Mouse (Mus musculus) embryonic facial prominence, embryonic 14.5 days (tissue): ENCODE results near the gene Rnd1. TPM values are rescaled to one million over a fixed set of nuclear protein-coding genes. Genes with fewer than 3 reads are reported as not detected.

Experiments
- ATAC-seq: fragments of 200-750 bp; cut with Nextera tagmentation; 2 replicates; pipeline ENCODE4 v1.8.0; 2017; ENCODE audit warnings: low read depth, moderate number of reproducible peaks, moderate TSS enrichment
- DNase-seq: peaks from one replicate; pipeline ENCODE4 v3.0.0-alpha.2; 2015; ENCODE audit warnings: low spot score
- H3K27ac ChIP-seq: fragments of 300-500 bp; sonication (generic); replicated peaks from 2 replicates; pipeline ENCODE4 v1.5.1; 2014; ENCODE audit warnings: low read depth, mild to moderate bottlenecking, low read length, moderate library complexity
- H3K27me3 ChIP-seq: fragments of 300-500 bp; sonication (generic); replicated peaks from 2 replicates; pipeline ENCODE4 v1.6.1; 2014; ENCODE audit warnings: low read length; ENCODE audit not compliant: control insufficient read depth, insufficient read depth
- H3K36me3 ChIP-seq: fragments of 300-500 bp; sonication (generic); 2 replicates; pipeline ENCODE4 v1.6.1; 2014; ENCODE audit warnings: low read length, mixed read lengths; ENCODE audit not compliant: control insufficient read depth, insufficient read depth
- H3K4me1 ChIP-seq: fragments of 300-500 bp; sonication (generic); 2 replicates; pipeline ENCODE4 v1.6.1; 2014; ENCODE audit warnings: antibody characterized with exemption, low read length; ENCODE audit not compliant: control insufficient read depth, insufficient read depth
- H3K4me2 ChIP-seq: fragments of 300-500 bp; sonication (generic); 2 replicates; pipeline ENCODE4 v1.6.1; 2014; ENCODE audit warnings: low read depth, mild to moderate bottlenecking, low read length, moderate library complexity, mixed read lengths
- H3K4me3 ChIP-seq: fragments of 300-500 bp; sonication (generic); 2 replicates; pipeline ENCODE4 v1.5.1; 2014; ENCODE audit warnings: low read depth, mild to moderate bottlenecking, low read length
- H3K9ac ChIP-seq: fragments of 300-500 bp; sonication (generic); 2 replicates; pipeline ENCODE4 v1.6.1; 2014; ENCODE audit warnings: low read depth, mild to moderate bottlenecking, low read length, moderate library complexity, mixed read lengths
- H3K9me3 ChIP-seq: fragments of 300-500 bp; sonication (generic); 2 replicates; pipeline ENCODE4 v1.6.1; 2016; ENCODE audit warnings: low read length; ENCODE audit not compliant: control insufficient read depth
- WGBS: fragments of 180-500 bp; shearing (Covaris S2); extraction: QIAGEN DNeasy Blood & Tissue Kit; methylation state at CpG from one replicate; pipeline ENCODE4 v1.1.7; 2014; 5-methylcytosine and 5-hydroxymethylcytosine counted together
- polyA plus RNA-seq: library from polyadenylated mRNA; unstranded; fragments of >200 nt; fragmentation: Nextera tagmentation; extraction: Ambion mirVana; gene quantifications from 2 replicates; pipeline ENCODE4 v1.2.1, GENCODE M21; 2014

Rnd1 gene
- polyA plus RNA-seq, 1 experiment from 2014 or later: 0.42 TPM

DNA sequence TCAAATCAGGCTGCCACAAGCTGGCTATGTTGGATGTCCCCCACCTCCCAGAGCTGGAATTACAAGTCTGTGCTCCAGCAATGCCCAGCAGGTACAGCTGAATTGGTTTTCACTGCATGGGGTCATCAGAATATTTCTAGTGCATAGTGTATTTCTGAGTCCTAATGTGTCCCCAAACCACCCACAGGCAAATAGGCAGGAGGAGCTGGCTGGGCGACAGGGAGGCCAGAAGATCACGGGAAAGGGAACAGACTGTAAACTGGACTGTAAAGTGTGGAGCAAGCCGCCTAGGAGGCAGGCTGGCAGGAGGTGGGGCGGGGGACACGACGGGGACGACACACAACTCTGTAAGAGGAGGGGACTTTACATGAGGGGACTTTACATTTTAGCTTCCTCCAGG, 55.1 kb downstream of the Rnd1 start:
- H3K9ac ChIP-seq: no peak overlapping the region
- no peaks in the 10 kb centered on the region for H3K27me3 ChIP-seq
- DNase-seq (no peak), ATAC-seq (no peak)
- no peak overlapping the region for H3K4me2 ChIP-seq
- 8% methylated on average over 7 of the region's 7 CpGs for WGBS
- 0 out of 2 replicates have a peak, but pooled peaks cover 3% of the 10 kb centered on the region for H3K4me1 ChIP-seq
- no peak overlapping the region for H3K4me3 ChIP-seq
- H3K36me3 ChIP-seq: no peaks in the 10 kb centered on the region
- H3K9me3 ChIP-seq: 0 out of 2 replicates have a peak, but pooled peaks cover 6% of the 10 kb centered on the region
- H3K27ac ChIP-seq: no peak overlapping the region

DNA sequence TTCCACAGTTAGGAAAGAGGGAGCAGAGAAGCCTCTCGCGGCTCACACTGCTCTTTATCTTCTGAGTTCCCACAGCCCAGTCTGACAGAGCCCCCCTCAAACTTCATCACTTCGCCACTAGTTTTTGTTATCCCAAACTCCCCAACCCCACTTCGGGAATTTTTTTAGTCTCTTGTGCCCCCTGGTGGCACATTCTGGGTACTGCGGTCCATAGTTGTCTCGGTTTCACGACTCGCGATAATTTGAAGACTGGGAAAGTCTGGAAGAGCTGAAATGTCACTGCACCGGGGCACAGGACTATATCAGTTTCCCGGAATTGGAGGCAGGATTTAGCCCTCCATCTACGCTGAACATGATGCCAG, 60.1 kb downstream of the Rnd1 start:
- Histone ChIP-seq H3K9me3 (no peaks in the 10 kb centered on the region), H3K36me3 (no peaks in the 10 kb centered on the region), H3K4me2 (peak overlapping the region; percentile 38), H3K4me1 (0 out of 2 replicates have a peak, but pooled peaks cover 6% of the 10 kb centered on the region), H3K27ac (no peak overlapping the region), H3K4me3 (no peak overlapping the region), H3K27me3 (no peaks in the 10 kb centered on the region), H3K9ac (no peak overlapping the region)
- ATAC-seq (peak; percentile 70), DNase-seq (peak; percentile 74)
- WGBS: 1% methylated on average over 12 of the region's 12 CpGs

DNA sequence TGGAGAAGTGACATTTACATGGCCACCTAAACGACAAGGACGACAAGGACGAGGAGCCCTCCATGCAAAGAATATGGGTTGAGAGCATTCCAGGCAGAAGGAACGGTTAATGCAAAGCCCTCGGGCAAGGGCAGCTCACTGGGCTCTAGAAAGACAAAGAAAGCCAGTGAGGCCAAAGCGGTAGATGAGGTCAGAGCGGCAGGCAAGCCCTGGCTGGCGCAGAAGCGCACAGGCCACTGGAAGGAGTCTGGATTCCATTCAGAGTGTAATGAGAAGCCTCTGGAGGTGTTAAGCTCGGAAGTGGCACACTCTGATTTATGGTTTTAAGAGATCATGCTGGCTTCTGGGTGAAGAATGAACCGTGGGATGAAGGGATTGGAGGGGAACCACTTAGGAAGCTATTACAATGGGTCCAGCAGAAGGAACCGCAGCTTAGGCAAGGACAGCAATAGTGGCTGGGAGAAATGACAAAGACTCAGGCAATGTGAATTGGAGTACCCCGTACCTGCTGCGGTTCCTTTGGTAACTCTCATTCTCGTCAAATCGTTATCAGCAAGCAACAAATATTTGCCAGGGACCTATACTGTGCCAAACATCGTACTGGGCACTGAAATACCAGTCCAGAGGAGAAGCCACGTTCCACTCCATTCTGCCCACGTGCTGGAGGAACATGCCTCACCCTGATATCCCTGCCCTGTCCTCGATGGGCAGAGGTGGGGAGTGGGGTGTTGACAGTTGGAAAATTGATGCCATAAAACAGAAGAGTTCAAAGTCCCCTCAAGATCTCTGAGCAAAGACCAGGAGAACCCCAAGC, 60.7 kb downstream of the Rnd1 start:
- DNase-seq: no peak
- Histone ChIP-seq H3K36me3 (no peaks in the 10 kb centered on the region), H3K27ac (no peak overlapping the region), H3K4me3 (no peak overlapping the region), H3K9ac (no peak overlapping the region), H3K27me3 (no peaks in the 10 kb centered on the region), H3K4me1 (0 out of 2 replicates have a peak, but pooled peaks cover 6% of the 10 kb centered on the region), H3K4me2 (peak overlapping the region; percentile 38), H3K9me3 (no peaks in the 10 kb centered on the region)
- WGBS: 39% methylated on average over 20 of the region's 20 CpGs
- no peak; the same call in 1 of the 2 replicates for ATAC-seq

DNA sequence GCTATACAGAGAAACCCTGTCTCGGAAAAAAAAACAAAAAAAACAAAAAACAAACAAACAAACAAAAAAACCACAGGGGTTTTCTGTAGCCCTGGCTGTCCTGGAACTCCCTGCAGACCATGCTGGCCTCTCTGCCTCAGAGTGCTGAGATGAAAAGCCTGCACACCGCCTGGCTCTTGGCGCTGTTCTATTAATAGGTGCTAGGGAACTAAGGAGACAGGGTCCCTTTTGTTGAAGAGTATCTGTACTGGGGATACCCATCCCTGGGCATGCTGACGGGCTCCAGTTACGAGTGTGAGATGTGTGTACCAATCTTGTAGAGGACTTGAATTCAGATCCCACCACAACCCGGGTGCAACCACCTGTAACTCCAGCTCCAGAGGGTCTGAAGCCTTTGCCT, 61.5 kb downstream of the Rnd1 start:
- Histone ChIP-seq H3K4me2 (no peak overlapping the region), H3K27me3 (no peaks in the 10 kb centered on the region), H3K27ac (no peak overlapping the region), H3K36me3 (no peaks in the 10 kb centered on the region), H3K4me3 (no peak overlapping the region), H3K4me1 (0 out of 2 replicates have a peak, but pooled peaks cover 6% of the 10 kb centered on the region), H3K9me3 (no peaks in the 10 kb centered on the region), H3K9ac (no peak overlapping the region)
- DNase-seq (no peak), ATAC-seq (no peak)
- WGBS: 68% methylated on average over 6 of the region's 6 CpGs

DNA sequence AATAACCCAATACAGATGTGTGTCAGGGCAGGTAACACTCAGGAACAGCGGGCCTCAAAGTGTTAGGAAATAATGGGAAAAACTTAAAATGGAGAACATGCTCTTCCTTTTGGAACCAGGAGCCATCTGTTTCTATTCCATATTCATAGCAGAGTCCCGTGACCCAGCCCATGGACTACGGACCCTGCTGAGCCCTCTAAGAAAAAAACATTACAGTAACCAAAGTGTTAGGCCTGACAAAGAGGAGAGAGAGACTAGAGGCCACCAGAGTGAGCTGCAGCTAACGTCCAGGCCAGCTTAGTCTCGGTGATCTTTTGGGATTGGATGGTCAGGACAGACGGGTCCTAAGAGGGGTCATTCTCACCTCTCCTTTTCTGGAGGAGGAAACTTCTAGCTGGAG, 62.3 kb downstream of the Rnd1 start:
- WGBS: 35% methylated on average over 6 of the region's 6 CpGs
- Histone ChIP-seq H3K9ac (no peak overlapping the region), H3K27ac (0 out of 2 replicates have a peak overlapping the region, but pooled peaks have one; percentile 2)

DNA sequence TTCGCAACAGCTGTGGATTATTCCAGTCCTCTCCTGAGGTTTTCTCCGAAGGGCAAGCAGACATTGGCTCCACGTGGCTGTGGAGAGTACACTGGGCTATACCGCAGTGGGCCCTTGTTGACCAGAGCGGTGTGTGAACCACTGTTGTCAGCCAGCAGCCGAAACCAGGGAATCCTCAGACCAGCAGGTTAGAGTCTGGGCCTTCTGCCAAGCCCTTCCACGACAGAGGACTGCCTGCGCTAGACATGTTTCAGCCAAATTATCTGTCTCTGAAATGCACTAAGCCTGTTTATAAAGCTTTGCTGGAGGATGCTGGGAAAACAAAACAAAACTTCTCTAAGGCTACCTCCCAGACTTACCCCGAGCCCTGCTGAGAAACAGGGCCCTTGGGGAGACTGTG, 62.7 kb downstream of the Rnd1 start:
- Histone ChIP-seq H3K4me1 (0 out of 2 replicates have a peak, but pooled peaks cover 9% of the 10 kb centered on the region), H3K27ac (0 out of 2 replicates have a peak overlapping the region, but pooled peaks have one; percentile 11), H3K4me3 (no peak overlapping the region), H3K9ac (no peak overlapping the region), H3K36me3 (no peaks in the 10 kb centered on the region), H3K9me3 (no peaks in the 10 kb centered on the region), H3K4me2 (no peak overlapping the region), H3K27me3 (no peaks in the 10 kb centered on the region)
- peak; percentile 77 for DNase-seq
- no peak for ATAC-seq
- 35% methylated on average over 9 of the region's 9 CpGs for WGBS

More for the DNA sequence above, 62.3 kb downstream of the Rnd1 start:
- DNase-seq (no peak), ATAC-seq (no peak)
- Histone ChIP-seq H3K9me3 (no peaks in the 10 kb centered on the region), H3K36me3 (no peaks in the 10 kb centered on the region), H3K4me3 (no peak overlapping the region), H3K4me2 (no peak overlapping the region), H3K27me3 (no peaks in the 10 kb centered on the region), H3K4me1 (0 out of 2 replicates have a peak, but pooled peaks cover 9% of the 10 kb centered on the region)

Other genes starting within 250 kb of the Rnd1 start
- 0.17 TPM in 1 of 2 replicates, not detected in the other for gene Olfr282, start 246.2 kb downstream of the Rnd1 start, polyA plus RNA-seq
- 0.22 and 0.50 TPM in 2 replicates for gene Olfr281, start 224.9 kb downstream of the Rnd1 start, polyA plus RNA-seq
- gene OR5BS1P, start 207.6 kb downstream of the Rnd1 start, polyA plus RNA-seq: not detected in 2 replicates
- gene Lalba, start 194.7 kb downstream of the Rnd1 start, polyA plus RNA-seq: not detected in 2 replicates
- not detected in 2 replicates for gene Olfr279, start 185.1 kb downstream of the Rnd1 start, polyA plus RNA-seq
- 94.3 and 97.7 TPM in 2 replicates for gene Kansl2, start 143.2 kb downstream of the Rnd1 start, polyA plus RNA-seq
- gene Ccnt1, start 106.5 kb downstream of the Rnd1 start, polyA plus RNA-seq: 47.9 and 51.3 TPM in 2 replicates
- gene 4930415O20Rik, start 106.5 kb downstream of the Rnd1 start, polyA plus RNA-seq: not detected in 2 replicates
- gene Adcy6, start 67.4 kb downstream of the Rnd1 start, polyA plus RNA-seq: 14.9 and 18.8 TPM in 2 replicates
- gene Cacnb3, start 46.6 kb downstream of the Rnd1 start, polyA plus RNA-seq: 29.0 and 37.0 TPM in 2 replicates
- gene Ddx23, start 14.6 kb downstream of the Rnd1 start, polyA plus RNA-seq: 21.5 and 23.4 TPM in 2 replicates
- 1.7 and 3.9 TPM in 2 replicates for gene Ccdc65, start 30.7 kb upstream of the Rnd1 start, polyA plus RNA-seq
- gene Fkbp11, start 50.7 kb upstream of the Rnd1 start, polyA plus RNA-seq: 88.8 and 108 TPM in 2 replicates
- gene Arf3, start 85.8 kb upstream of the Rnd1 start, polyA plus RNA-seq: 33.9 and 34.8 TPM in 2 replicates
- gene Wnt10b, start 100.7 kb upstream of the Rnd1 start, polyA plus RNA-seq: 4.1 and 4.3 TPM in 2 replicates
- gene Wnt1, start 112.4 kb upstream of the Rnd1 start, polyA plus RNA-seq: 0.10 TPM in 1 of 2 replicates, not detected in the other
- 0.07 TPM in 1 of 2 replicates, not detected in the other for gene Ddn, start 132.0 kb upstream of the Rnd1 start, polyA plus RNA-seq
- gene Prkag1, start 154.1 kb upstream of the Rnd1 start, polyA plus RNA-seq: 71.7 and 80.6 TPM in 2 replicates
- 13.8 and 15.5 TPM in 2 replicates for gene Kmt2d, start 193.7 kb upstream of the Rnd1 start, polyA plus RNA-seq
- 8.4 and 12.2 TPM in 2 replicates for gene Rhebl1, start 217.1 kb upstream of the Rnd1 start, polyA plus RNA-seq
- 2.0 and 3.1 TPM in 2 replicates for gene Dhh, start 221.1 kb upstream of the Rnd1 start, polyA plus RNA-seq
- gene Lmbr1l, start 240.8 kb upstream of the Rnd1 start, polyA plus RNA-seq: 3.9 and 4.3 TPM in 2 replicates